Mouse (Mus musculus) ES-Bruce4 (cell line): ENCODE data around the gene Plrg1.

Experiments used
- CTCF ChIP-seq: IDR thresholded peaks from one replicate; pipeline ENCODE4 v1.8.1; 2011; ENCODE audit warnings: low read depth, low read length
- EP300 ChIP-seq: IDR thresholded peaks from 2 replicates; pipeline ENCODE4 v1.6.1; 2011; ENCODE audit warnings: low read depth, low read length; ENCODE audit not compliant: insufficient read depth
- POLR2A ChIP-seq: IDR thresholded peaks from one replicate; pipeline ENCODE4 v1.8.1; 2011; ENCODE audit warnings: low read length; ENCODE audit not compliant: insufficient read depth

- TF ChIP-seq EP300 (no peak), POLR2A (no peak), CTCF (no peak)
Observed at GRCm38 (mm10) chr3:83033801-83034200, 21.5 kb upstream of the Plrg1 start.
